Mouse (Mus musculus) heart, embryonic 11.5 days (tissue): ENCODE results near the gene Fermt2. TPM values are rescaled to one million over a fixed set of nuclear protein-coding genes. Genes with fewer than 3 reads are reported as not detected.

Source experiments
- ATAC-seq: fragments of 200-750 bp; cut with Nextera tagmentation; replicated peaks from 2 replicates; pipeline ENCODE4 v1.8.0; 2017; ENCODE audit warnings: moderate library complexity; ENCODE audit not compliant: insufficient number of reproducible peaks, low FRiP score, low TSS enrichment
- H3K27ac ChIP-seq: fragments of 300-500 bp; sonication (generic); 2 replicates; pipeline ENCODE4 v1.5.1; 2014; ENCODE audit warnings: mild to moderate bottlenecking, low read depth, low read length
- H3K27me3 ChIP-seq: fragments of 300-500 bp; sonication (generic); 2 replicates; pipeline ENCODE4 v1.6.1; 2014; ENCODE audit warnings: mild to moderate bottlenecking, low read length, mixed read lengths; ENCODE audit not compliant: control insufficient read depth, insufficient read depth
- H3K36me3 ChIP-seq: fragments of 300-500 bp; sonication (generic); 2 replicates; pipeline ENCODE4 v1.6.1; 2014; ENCODE audit warnings: mild to moderate bottlenecking, low read length, moderate library complexity, mixed read lengths; ENCODE audit not compliant: control insufficient read depth, insufficient read depth
- H3K4me1 ChIP-seq: fragments of 300-500 bp; sonication (generic); 2 replicates; pipeline ENCODE4 v1.6.1; 2014; ENCODE audit warnings: low read length; ENCODE audit not compliant: control insufficient read depth, insufficient read depth
- H3K4me2 ChIP-seq: fragments of 300-500 bp; sonication (generic); 2 replicates; pipeline ENCODE4 v1.6.1; 2014; ENCODE audit warnings: mild to moderate bottlenecking, moderate library complexity
- H3K4me3 ChIP-seq: fragments of 300-500 bp; sonication (generic); 2 replicates; pipeline ENCODE4 v1.5.1; 2014; ENCODE audit warnings: low read depth, low read length
- H3K9ac ChIP-seq: fragments of 300-500 bp; sonication (generic); 2 replicates; pipeline ENCODE4 v1.6.1; 2014; ENCODE audit warnings: mild to moderate bottlenecking, low read depth, low read length, moderate library complexity
- H3K9me3 ChIP-seq: fragments of 300-500 bp; sonication (generic); replicated peaks from 2 replicates; pipeline ENCODE4 v1.6.1; 2016; ENCODE audit warnings: low read length; ENCODE audit not compliant: control insufficient read depth
- WGBS: fragments of 180-500 bp; shearing (Covaris S2); extraction: QIAGEN DNeasy Blood & Tissue Kit; methylation state at CpG from one replicate; pipeline ENCODE4 v1.1.7; 2014; ENCODE audit not compliant: insufficient replicate concordance; 5-methylcytosine and 5-hydroxymethylcytosine counted together
- polyA plus RNA-seq: library from polyadenylated mRNA; unstranded; fragments of >200 nt; fragmentation: Nextera tagmentation; extraction: Ambion mirVana; gene quantifications from 2 replicates; pipeline ENCODE4 v1.2.1, GENCODE M21; 2014

Fermt2 gene
- polyA plus RNA-seq, 1 experiment from 2014 or later, result 188 TPM

GRCm38 (mm10) chr14:45456502-45456846 is 73.4 kb downstream of the Fermt2 start:
- Histone ChIP-seq H3K27me3 (no peaks in the 10 kb centered on the region), H3K27ac (peak overlapping the region; percentile 65), H3K4me3 (no peak overlapping the region), H3K36me3 (peaks cover 19% of the 10 kb centered on the region), H3K4me2 (no peak overlapping the region), H3K9ac (no peak overlapping the region), H3K9me3 (no peaks in the 10 kb centered on the region), H3K4me1 (peaks cover 40% of the 10 kb centered on the region)
- ATAC-seq, result no peak
- WGBS, result 0% methylated on average over 1 of the region's 1 CpGs

DNA sequence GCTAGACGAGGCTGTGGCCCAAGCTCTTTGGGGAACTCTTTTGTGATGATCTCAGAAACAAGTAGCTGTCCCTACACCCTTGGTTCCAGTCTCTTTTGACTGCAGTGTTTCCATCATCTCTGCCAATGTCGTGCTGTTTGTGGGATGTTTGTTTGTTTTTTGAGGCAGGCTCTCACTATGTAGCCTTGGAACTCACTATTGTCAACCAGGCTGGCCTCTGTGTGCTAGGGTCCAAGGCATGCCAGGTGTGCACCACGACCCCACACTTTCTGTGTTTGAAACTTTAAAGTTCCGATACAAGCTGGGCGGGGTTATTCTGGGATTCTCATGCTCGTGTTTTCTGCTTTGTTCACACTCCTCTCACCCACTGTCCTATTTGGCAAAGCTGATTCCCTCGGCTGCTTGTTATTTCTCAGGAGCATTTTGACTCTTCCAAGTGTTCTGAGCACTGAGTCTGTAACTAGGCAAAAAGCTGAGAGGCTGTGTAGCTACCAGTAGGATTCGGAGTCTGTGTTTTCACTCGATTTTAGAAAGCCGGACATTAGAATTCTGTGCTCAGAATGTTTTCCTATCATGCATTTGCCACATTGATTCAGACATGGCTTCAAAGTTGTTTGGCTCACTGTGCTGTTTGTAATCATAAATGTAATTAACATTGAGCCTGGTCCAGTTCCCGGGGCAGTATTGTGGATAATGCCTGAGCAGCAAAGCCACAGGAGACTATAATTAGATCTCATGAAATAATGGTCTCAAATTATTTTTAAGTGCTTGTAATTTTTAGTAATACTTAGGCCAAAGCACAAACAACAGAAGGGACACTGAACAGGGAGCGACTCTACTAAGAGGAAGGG is 74.0 kb downstream of the Fermt2 start:
- Histone ChIP-seq H3K27me3 (no peaks in the 10 kb centered on the region), H3K9ac (no peak overlapping the region), H3K9me3 (no peaks in the 10 kb centered on the region), H3K4me2 (no peak overlapping the region), H3K4me3 (no peak overlapping the region), H3K27ac (peak overlapping the region; percentile 65), H3K36me3 (peaks cover 15% of the 10 kb centered on the region), H3K4me1 (peaks cover 44% of the 10 kb centered on the region)
- WGBS, result 48% methylated on average over 12 of the region's 12 CpGs
- no peak for ATAC-seq

GRCm38 (mm10) chr14:45453538-45454233 is 76.2 kb downstream of the Fermt2 start:
- 55% methylated on average over 5 of the region's 5 CpGs for WGBS
- peaks cover 44% of the 10 kb centered on the region for H3K4me1 ChIP-seq

DNA sequence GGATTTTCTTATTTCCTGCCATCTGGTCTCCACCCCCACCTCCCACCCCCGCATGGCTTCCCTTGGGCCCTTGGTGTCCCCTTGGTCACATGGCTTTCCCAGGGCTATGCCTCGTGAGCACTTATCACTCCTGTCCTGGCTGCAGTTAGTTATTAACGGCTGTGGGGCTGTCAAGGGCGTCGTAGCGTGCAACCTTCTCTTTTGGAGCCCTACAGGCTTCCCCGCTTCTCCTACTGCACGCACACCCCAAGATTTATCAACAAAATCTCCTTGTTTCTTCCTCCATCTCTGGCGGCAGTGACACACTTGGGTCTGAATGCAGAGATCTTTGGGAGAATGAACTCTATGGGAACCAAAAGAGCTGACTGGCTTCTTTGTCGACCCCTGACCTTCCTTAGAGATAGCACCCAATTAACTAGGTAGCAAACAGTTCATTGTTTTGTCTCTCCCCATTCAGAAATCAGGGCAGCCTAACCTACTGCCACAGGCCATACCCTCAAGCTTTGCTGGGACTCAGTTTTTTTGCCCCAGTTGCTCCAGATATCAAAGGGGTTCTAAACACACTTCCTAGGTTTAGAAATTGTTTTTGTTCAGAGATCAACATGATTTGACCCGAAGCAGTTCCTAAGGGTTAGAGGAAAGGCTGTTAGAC is 76.9 kb downstream of the Fermt2 start:
- no peaks in the 10 kb centered on the region for H3K36me3 ChIP-seq
- 12% methylated on average over 11 of the region's 11 CpGs for WGBS
- peak overlapping the region; percentile 70 for H3K27ac ChIP-seq
- H3K9me3 ChIP-seq, result no peaks in the 10 kb centered on the region
- H3K4me2 ChIP-seq, result 0 out of 2 replicates have a peak overlapping the region, but pooled peaks have one; percentile 1
- ATAC-seq, result no peak
- peaks cover 44% of the 10 kb centered on the region for H3K4me1 ChIP-seq
- no peaks in the 10 kb centered on the region for H3K27me3 ChIP-seq
- no peak overlapping the region for H3K4me3 ChIP-seq
- H3K9ac ChIP-seq, result peak overlapping the region; percentile 18; the same call in 1 of the 2 replicates

More at GRCm38 (mm10) chr14:45453538-45454233, 76.2 kb downstream of the Fermt2 start:
- H3K9me3 ChIP-seq, result no peaks in the 10 kb centered on the region
- 0 out of 2 replicates have a peak overlapping the region, but pooled peaks have one; percentile 39 for H3K9ac ChIP-seq
- H3K27ac ChIP-seq, result peak overlapping the region; percentile 70
- H3K27me3 ChIP-seq, result no peaks in the 10 kb centered on the region
- ATAC-seq, result 0 out of 2 replicates have a peak, but pooled peaks have one; percentile 12
- no peak overlapping the region for H3K4me2 ChIP-seq
- H3K4me3 ChIP-seq, result no peak overlapping the region
- peaks cover 4% of the 10 kb centered on the region for H3K36me3 ChIP-seq

DNA sequence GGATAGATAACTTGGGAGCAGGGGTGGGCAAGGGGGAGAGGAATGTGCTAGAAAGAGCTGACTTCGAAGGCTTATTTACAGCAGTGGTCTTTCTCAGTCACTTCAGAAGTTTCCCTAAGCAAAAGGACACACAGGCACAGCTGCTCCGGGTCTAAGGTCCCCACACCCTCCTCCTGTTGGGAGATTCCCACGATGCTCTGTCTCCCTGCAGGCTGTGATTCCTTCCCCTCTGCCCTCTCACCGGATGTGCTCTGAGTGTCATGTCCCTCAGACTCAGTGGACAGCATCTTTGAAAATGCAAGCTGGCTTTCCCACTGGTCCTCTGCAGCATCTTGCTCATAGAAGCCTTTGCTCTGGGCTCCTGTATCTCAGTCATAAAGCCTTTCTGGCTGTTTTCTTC is 77.8 kb downstream of the Fermt2 start:
- Histone ChIP-seq H3K4me1 (peaks cover 44% of the 10 kb centered on the region), H3K27ac (peak overlapping the region; percentile 70), H3K36me3 (no peaks in the 10 kb centered on the region), H3K4me2 (no peak overlapping the region), H3K9ac (no peak overlapping the region), H3K9me3 (no peaks in the 10 kb centered on the region), H3K4me3 (no peak overlapping the region), H3K27me3 (no peaks in the 10 kb centered on the region)
- 35% methylated on average over 4 of the region's 4 CpGs for WGBS
- ATAC-seq, result no peak

GRCm38 (mm10) chr14:45451090-45451489 is 78.8 kb downstream of the Fermt2 start:
- WGBS, result 11% methylated on average over 2 of the region's 2 CpGs
- no peaks in the 10 kb centered on the region for H3K27me3 ChIP-seq
- no peak overlapping the region for H3K9ac ChIP-seq
- H3K4me3 ChIP-seq, result no peak overlapping the region
- H3K27ac ChIP-seq, result no peak overlapping the region
- peaks cover 42% of the 10 kb centered on the region for H3K4me1 ChIP-seq
- no peaks in the 10 kb centered on the region for H3K9me3 ChIP-seq
- H3K4me2 ChIP-seq, result no peak overlapping the region
- ATAC-seq, result peak; percentile 50
- H3K36me3 ChIP-seq, result no peaks in the 10 kb centered on the region

- ATAC-seq, result no peak
- H3K9me3 ChIP-seq, result no peaks in the 10 kb centered on the region
- no peak overlapping the region for H3K27ac ChIP-seq
- H3K27me3 ChIP-seq, result no peaks in the 10 kb centered on the region
- H3K4me3 ChIP-seq, result no peak overlapping the region
- H3K9ac ChIP-seq, result no peak overlapping the region
- 70% methylated on average over 3 of the region's 3 CpGs for WGBS
- no peak overlapping the region for H3K4me2 ChIP-seq
- H3K4me1 ChIP-seq, result peaks cover 15% of the 10 kb centered on the region
- no peaks in the 10 kb centered on the region for H3K36me3 ChIP-seq
Measured at GRCm38 (mm10) chr14:45446777-45447176, 83.1 kb downstream of the Fermt2 start.

GRCm38 (mm10) chr14:45445445-45445844 is 84.5 kb downstream of the Fermt2 start:
- H3K36me3 ChIP-seq, result no peaks in the 10 kb centered on the region
- 31% methylated on average over 12 of the region's 12 CpGs for WGBS
- H3K9ac ChIP-seq, result 0 out of 2 replicates have a peak overlapping the region, but pooled peaks have one; percentile 22
- peaks cover 10% of the 10 kb centered on the region for H3K4me1 ChIP-seq
- ATAC-seq, result peak; percentile 33; the same call in 1 of the 2 replicates
- peak overlapping the region; percentile 39 for H3K4me2 ChIP-seq
- H3K27ac ChIP-seq, result 0 out of 2 replicates have a peak overlapping the region, but pooled peaks have one; percentile 2
- H3K27me3 ChIP-seq, result no peaks in the 10 kb centered on the region
- H3K4me3 ChIP-seq, result no peak overlapping the region
- no peaks in the 10 kb centered on the region for H3K9me3 ChIP-seq
